Mouse (Mus musculus): ENCODE measurements around the gene Foxk2.

Foxk2 gene

DNA sequence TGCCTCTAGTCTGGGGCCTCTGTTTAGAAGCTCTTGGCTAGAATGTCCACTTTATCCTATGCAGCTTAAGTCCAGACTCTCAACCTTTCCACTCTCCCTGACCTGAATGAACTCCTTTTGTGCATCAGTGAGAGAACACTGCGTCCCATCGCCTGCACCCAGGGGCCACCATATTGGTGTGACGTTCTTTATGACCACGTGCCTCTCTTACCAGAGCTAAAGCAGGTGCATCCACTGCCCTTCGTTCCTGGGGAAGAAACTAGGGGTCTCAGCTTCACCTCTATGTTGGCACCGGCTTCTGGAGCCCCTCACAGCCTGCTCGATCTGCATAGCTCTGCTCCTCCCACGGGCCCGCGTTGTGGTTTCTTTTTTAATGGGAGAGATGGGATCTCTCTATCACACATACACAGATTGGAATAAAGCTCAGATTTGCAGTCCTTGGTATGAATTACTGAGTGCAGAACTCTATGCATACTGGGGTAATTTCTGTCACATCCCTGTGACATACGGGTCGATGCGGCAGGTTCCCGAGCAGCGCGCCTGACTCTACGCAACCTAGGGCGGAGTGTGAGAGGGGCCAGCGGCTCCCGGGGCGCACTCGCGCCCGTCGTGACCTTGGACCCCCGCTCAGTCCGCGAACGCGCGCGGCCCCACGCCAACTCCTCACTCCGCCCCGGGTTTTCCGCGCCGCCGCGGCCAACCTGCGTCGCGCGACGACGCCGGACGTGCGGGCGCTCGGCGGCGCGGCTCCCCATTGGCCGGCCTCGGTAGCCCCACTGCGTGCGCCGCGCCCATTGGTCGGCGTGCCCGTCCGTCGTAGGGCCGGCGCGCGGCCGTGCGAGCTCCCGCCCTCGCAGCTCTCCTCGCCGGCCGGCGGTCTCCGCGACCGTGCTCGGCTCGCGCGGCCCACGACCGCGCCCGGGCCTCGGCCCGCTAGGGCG lies at the start of gene Foxk2:
Foxk2 (plus strand) TSS at position 831 of the 941 bp plus-strand sequence.
- DNase-seq (ENCODE audit: low read depth, low spot score), result peak; percentile 93

DNA sequence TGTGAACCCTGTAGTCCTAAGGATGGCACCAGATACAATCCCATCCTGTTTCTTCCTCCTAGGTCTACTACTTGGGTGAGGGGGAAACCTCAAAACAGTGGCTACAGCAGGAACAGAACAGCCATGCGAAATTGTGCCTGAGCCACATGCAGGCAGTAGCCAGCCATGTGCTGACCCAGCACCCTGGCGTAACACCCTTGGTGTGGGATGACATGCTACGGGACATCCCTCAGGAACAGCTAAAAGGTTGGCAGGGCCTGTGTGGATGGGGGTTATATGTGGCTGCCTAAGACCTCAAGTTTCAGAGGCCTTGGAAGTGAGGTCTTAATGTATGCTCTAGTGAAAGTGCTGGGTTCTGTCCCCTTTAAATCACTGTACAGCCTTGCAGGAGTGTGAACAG lies 43.0 kb upstream of the Foxk2 start:
- DNase-seq (ENCODE audit: low read depth, low spot score), result no peak

DNA sequence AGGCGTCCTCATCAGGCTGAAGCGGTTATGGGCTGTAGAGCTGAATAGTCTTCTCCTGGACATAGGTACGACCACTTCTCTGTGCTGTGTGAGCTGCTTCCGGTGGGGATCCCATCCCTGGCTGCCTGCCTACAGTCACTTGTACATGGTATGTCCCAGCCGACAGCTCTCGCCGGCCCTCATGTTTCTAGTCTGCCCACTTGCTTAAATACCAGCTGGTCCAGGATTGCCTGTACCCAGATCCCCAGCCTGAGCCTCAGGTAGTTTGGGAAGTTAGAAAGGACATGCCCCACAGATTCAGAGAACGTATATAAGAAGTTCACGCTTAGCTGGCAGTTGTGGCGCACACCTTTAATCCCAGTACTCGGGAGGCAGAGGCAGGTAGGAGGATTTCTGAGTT lies 40.0 kb upstream of the Foxk2 start:
- no peak for DNase-seq (ENCODE audit: low read depth, low spot score)

DNA sequence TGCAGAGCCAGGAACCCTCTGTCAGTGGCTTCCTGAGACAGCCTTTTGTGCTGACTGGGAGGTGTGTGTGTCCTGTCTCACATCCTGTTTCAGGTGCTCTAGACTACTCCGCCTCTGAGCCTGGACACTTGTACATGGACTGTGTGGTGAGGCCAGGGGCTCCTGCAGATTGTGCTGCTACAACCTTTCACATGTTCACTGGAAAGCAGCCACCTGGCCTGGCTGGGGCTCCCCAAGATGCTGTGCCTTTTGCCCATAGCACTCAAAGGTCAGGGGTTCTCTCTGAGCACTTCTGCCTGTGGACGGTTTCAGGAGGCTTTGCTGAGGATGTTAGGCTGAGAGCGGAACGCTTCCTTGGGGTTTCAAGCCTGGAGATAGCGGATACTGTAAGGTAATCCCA lies 39.0 kb upstream of the Foxk2 start:
- DNase-seq (ENCODE audit: low read depth, low spot score), result no peak

DNA sequence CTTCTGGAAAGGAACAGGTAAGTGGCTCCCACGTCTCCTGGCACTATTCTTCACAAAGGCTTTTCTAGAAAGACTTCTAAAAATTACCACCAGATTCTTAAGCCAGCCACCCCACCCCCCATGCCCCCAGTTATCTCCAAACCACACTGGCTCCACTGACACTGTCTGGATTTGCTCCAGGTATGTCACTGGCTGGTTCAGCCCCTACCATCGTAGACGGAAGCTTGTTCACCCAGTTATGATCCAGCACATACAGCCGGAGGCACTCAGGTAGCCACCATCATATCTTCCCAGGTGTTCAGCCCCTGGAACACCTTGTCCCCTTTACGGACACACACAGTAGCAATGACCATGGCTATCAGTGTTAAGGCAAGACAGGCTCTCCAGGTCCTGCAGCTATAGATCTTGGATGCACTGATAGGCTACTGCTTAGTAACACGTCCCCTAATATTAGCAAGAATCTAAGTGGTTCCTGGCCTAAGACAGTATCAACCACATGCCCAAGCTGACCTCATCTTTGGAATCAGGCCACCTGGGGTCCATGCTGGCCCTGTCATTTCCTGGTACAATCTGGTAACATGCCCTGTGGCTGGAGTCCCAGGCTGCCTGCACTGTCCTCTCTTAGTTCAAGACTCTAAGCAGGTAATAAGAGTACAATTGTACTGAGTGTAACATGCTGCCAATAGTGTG lies 38.3 kb upstream of the Foxk2 start:
- DNase-seq (ENCODE audit: low read depth, low spot score), result no peak

DNA sequence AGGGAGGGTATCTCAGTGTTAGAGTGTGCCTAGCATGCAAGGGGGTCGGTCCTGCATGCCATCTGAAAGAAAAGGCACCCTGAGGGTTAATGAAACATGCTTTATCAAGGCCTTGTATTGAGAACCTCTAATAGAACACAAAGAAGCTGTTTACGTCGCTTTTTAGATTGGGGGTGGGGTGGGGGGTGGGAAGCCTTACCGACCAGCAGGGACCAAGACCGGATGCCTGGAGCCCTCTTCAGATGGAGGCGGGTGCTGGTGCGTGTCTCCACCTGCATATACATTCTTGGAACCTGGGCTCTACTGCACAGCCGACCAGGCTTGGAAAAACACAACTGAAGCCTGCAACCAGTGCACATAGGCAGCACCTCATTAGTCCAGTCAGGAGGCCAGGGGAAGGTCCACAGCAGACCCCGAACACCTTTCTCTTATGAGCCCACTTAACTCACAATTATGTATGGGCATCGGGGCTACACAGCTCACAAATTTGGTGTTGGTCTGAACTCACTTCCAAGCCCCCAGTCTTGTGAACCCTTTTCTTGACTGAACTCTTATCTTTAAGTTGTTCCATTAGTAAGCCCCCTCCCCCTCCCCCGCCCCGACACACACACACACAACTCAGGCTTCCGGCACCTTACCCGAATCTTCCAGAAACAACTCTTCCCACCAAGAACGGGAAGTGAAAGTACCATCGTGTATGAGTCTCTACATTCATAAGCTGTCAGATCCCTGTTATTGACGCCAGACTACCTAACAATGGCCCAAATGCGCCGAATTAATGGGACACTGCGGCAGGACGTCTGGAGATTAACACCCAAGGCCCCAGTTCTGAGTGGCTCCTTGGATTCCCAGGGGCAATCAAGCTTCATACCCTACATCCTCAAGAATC lies 31.4 kb upstream of the Foxk2 start:
- no peak for DNase-seq (ENCODE audit: low read depth, low spot score)

DNA sequence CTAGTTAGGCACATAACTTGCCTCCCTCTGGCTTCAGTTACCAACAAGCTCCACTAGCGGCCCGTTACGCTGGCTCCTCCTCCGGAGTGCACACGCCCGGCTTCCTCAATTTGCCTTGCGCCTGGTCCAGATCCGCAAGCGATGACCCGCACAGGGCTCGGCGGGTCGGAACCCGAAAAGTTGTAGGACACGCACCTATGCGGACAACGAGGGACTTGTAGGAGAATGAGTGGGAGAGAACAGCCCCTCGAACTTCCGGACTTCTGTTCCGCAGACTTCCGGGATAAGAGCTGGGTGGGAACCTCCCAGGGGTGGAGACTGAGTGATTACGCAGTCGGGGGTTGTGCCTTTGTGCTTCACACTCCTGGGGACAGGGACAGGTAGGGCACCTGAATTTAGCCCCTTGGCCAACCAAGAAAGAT lies 30.8 kb upstream of the Foxk2 start, which contains the start of gene Cybc1:
Cybc1 (minus strand) TSS at position 305 of the 422 bp plus-strand sequence.
- DNase-seq (ENCODE audit: low read depth, low spot score), result peak; percentile 72

DNA sequence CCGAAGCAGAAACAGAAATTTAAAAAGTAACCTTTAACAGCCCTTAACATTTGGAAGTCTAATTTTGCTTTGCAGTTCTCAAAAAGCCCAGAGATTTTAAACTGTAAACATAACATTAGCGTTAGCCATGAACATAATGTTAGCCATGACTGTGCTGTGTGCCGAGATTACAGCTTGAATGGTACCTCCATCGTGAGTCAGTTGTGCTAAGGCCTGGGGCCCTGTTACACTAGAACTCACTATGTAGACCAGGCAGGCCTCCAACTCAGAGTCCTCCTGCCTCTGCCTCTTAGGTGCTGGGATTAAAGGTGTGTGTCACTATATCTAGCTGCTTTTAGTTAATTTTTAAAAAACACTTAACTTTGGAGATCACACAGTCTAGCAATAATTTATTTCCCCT lies 28.6 kb upstream of the Foxk2 start:
- DNase-seq (ENCODE audit: low read depth, low spot score), result no peak

DNA sequence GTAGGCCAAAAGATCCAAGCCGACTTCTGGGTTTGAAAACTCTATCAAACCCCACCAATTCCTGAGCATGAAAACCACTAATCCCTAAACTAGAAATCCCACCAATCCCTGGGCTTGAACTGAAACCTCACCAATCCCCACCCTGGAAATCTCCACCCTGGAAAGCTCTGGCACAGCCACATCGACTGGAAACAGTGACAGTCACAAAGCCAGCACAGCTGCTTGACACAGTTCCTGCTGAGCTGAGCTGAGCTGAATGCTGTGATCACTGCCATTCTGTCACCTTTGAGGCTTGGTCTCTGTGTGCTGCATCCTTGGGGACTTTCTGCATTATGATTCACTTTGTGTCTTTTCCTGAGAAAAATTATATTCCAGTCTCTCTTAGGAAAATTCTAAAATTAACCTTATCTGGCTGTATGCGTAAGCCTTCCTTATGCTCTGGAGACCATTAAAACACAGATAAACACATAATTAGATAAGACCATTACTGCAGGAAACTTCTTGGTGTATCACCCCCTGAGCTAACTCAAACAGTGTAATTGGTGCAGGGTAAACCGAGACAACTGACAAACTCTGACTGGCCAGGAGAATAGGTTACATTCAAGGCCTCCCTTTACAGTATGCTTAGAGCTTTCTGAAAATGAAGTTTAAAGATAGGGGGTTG lies 28.0 kb upstream of the Foxk2 start:
- DNase-seq (ENCODE audit: low read depth, low spot score), result no peak

DNA sequence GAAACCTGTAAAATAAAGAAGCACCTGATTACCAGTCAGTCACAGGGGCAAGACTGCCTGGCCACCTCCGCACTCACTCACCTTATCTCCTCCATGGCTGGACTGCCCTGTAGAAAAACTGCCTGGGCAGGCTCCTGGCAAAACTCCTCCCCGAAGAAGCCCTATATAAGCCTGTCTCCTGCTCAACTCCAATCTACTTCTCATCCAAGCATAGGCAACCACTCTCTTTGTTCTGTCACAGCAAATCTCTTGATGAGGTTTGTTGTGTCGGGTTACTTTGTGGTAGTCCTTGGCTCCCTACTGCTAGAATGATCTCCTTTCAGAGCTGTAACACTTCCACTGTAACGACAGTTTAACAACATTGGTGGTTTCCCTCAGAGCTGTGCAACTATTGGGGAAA lies 27.1 kb upstream of the Foxk2 start:
- no peak for DNase-seq (ENCODE audit: low read depth, low spot score)

DNA sequence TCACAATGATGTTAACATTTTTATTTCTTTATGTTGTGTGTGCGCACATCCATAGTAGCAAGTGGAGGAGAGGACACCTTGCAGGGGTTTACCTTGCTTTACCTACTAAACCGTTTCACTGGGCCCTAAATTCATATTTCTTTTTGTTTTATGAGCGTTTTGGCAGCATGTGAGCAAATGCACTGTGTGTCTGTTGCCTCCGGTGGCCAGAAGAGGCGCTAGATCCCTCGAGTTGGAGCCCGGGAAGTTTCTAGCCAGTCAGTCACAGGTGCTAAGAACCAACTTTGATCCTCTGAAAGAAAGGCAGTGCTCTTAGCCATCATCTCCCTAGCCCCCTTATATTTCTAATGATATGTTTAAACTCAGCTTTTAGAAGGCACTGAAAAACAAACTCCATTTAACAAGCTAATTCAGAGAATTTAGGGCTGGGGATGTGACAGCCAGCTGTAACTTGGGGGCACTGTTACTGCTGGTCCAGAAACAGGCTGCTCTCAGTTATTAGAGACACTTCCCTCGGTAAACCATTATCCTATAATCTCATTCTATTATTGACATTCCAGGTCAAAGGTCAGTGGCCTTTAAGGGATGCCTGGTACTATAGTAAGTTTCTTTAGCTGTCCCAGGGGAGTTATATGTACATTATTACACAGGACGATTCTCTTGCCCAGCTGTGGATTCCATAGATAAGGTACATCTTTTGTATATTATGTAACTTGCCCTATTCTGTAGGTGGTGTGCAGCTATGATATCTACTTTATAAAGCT lies 24.1 kb upstream of the Foxk2 start:
- DNase-seq (ENCODE audit: low read depth, low spot score), result peak; percentile 42

DNA sequence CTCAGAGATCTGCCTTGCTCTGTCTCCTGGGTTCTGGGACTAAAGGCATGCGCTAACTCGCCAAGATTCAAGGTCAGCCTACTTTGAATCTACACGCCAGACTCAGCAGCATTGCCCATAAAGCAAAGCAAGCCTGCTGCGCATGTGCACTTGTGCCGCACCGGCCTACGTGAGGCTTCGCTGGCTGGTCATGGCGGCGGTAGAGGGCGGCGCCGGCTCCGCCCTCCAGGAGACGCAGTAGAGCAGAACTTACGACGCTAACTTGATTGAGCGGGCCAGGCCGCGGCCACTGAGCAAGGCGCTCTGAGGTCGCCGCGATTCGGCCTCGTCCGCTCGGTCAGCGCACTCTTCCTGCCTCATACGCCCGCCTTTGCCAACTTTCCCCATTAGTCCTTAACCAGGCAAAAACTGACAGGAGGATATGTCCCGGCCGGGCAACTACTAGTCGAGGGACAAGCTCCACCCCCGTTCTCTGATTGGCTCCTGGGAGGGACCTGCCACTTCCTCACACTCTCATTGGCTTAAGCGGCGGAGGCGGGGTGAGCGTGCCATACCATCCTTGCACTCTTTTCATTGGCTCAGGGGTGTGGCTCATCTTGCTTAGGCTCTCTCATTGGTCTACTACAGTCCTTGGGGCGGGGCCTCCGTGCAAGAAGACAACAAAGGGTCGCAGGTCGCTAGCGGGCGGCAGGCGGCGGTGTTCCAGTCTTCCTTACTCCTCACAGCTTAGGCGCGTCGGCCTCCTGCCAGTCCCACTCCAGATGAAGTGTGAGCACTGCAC lies 23.0 kb upstream of the Foxk2 start, which contains the start of gene Narf:
Narf (plus strand) TSS at position 690 of the 781 bp plus-strand sequence.
- peak; percentile 99 for DNase-seq (ENCODE audit: low read depth, low spot score)

DNA sequence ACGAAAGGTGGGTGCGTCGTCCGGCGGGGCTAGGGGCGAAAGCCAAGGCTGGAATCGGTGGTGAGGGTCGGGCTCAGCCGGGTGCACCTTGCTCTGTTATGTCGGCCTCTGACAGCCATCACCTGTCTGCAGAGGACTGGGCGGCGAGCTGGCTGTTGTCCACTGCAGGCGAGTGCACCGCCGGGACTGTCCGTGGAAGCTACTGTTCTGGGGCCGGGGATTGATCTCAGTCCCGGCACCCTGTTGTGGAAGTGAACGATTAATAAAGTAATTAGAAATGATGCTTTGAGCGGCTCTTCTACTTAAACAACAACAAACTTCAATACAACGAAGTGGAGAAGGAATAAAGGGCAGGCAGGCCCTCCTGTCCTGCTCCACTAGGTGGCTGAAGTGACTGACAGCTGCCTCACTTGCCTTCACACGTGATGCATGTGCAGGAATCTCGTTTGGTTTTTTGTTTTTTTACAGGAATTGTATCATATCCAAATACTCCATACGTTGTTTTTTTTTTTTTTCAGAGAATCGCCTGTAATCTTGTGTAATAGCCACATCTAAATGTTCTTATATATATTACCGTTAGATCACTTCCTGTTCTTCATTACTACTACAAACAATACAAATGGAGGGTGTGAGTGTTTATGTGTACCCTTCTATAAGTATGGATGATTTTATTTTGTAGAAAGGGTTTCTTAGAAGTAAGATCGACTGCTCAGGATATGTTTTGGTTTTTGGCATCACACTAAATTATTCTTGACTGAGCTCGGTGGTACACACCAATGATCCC lies 22.3 kb upstream of the Foxk2 start:
- peak; percentile 44 for DNase-seq (ENCODE audit: low read depth, low spot score)

DNA sequence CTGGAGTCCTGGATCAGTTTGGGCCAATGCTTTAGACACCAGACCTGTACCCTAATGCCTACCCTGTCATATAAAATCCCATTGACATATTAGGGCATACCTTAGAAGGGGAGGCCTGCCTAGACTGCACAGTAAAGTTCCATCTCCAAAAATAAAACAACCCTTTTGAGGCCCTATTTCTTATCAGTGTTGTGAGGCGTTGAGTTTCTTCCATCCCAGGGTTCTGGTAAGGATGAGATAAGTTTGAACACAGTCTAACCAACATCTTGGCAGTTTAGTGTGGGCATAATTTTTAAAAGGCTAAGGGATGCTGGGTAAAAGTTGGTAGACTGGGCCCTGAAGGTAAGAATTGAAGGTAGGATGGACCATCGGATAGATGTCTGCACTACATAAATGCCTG lies 20.1 kb upstream of the Foxk2 start:
- no peak for DNase-seq (ENCODE audit: low read depth, low spot score)

DNA sequence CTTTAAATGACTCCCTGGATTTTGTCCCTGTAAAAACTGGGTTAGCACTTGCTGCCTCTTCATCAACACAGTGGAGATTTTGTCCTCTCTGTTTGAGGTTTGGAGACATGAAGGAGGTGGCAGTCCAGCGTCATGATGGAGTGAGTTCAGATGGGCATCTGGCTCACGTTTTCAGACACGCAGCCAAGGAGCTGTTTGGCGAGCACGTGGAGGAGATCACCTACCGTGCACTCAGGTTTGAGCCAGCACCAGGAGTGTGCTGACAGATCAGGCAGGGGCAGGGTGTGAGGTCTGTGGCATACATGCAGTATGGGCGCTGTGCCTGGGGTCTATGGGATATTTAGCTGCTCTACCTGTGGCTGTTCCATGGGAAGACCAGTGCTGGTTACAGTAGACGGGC lies 9.6 kb upstream of the Foxk2 start:
- DNase-seq (ENCODE audit: low read depth, low spot score), result no peak

DNA sequence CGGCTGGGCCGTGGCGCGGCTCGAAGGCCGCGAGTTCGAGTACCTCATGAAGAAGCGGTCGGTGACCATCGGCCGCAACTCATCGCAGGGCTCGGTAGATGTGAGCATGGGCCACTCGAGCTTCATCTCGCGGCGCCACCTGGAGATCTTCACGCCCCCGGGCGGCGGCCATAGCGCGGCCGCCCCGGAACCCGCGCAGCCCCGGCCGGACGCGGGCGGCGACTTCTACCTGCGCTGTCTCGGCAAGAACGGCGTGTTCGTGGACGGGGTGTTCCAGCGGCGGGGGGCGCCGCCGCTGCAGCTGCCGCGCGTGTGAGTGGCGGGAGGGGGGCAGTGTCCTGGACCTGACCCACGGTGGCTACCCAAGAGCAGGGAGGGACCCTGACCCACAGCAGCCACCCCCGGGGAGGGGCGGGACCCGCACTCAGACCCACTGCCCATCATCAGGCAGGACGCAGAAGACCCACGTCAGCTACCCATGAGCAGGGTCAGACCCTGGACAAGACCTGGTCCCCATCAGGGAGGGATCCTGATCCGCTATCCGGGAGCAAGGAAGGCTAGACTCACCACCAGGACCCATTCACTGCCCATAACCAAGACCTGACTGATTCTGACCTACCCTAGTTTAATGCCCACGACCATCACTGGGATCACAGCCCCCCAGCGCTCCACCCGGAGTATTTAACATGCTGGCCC lies 569 bp downstream of the Foxk2 start:
- peak; percentile 39 for DNase-seq (ENCODE audit: low read depth, low spot score)

DNA sequence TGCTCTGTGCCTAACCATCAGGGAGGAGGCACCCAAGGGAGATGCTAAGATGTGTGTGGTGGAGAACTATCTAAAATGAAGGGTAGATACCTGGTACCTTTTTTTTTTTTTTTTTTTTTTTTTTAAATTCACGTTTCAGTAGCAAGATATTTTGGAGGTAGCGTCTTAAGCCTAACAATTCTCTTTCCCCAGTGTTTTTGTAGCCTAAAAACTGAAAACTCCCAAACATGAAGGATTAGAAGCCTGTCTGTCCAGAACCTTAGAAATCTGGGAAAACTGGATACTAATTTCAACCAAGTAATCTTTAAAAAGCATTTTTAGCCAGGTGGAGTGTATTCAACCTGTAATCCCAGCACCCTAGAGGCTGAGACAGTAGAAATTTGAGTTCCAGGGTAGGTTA lies 1.3 kb downstream of the Foxk2 start:
- DNase-seq (ENCODE audit: low read depth, low spot score), result no peak

DNA sequence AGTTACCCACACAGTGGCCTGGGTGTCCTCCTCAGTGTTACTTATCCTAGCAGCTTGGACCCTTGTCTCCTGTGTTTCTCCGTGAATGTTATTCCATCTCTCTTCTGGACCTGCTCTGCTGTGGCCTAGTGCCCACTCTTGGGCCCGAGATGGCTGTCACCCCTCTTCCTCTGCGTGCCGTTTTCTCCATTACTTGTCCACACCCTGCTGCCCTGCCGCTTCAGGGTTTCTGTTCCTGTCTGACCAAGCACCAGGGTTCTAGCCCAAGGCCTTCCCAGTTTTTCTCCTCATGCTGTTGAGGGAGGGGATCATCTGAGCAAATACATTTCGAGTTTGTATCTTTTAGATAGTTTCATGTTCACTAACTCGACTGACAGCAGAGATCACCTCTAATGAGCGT lies 17.7 kb downstream of the Foxk2 start:
- no peak for DNase-seq (ENCODE audit: low read depth, low spot score)

Measured in mesoderm, embryonic 11.5 days (tissue).